Mouse (Mus musculus): ENCODE results near the gene Lsm10. TPM values are rescaled to one million over a fixed set of nuclear protein-coding genes. Genes with fewer than 3 reads are reported as not detected.
A peak's percentile ranks its signal among the peaks of the same experiment; 100 is the strongest.

Gene Lsm10
- polyA plus RNA-seq, 1 experiment from 2014 or later: 64.1 TPM

DNA sequence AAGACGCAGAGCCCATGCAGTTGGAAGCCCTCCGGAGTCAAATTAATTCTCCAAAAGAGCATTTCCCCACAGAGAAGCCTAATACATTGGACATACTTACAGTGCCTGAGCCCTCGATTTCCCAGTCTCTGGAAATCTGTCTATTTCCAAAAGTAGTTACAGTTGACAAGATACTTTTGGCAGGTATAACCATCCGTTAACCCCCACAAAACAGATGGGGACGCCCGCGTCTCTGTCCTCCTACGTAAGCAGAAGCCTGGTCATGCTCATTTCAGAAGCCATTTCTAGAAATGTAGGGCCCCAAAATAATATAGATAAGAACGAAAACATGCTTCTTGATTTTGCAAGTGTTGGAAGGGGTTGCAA is 37.4 kb upstream of the Lsm10 start:
- Histone ChIP-seq H3K27me3 (replicated peaks; ENCODE audit: insufficient read depth, low read length) (no peaks in the 10 kb centered on the region), H3K4me2 (replicated peaks; ENCODE audit: low read depth, low read length) (peak overlapping the region; percentile 77), H3K27ac (ENCODE audit: low read length) (no peak overlapping the region), H3K4me1 (ENCODE audit: insufficient read depth, low read depth, low read length) (0 out of 2 replicates have a peak, but pooled peaks cover 3% of the 10 kb centered on the region), H3K9ac (replicated peaks; ENCODE audit: low read depth) (peak overlapping the region; percentile 51; the same call in 1 of the 2 replicates), H3K36me3 (ENCODE audit: insufficient read depth, low read length) (peaks cover 5% of the 10 kb centered on the region; the same call in 1 of the 2 replicates), H3K9me3 (ENCODE audit: low read length) (no peaks in the 10 kb centered on the region), H3K4me3 (ENCODE audit: low read depth, low read length) (peak overlapping the region; percentile 46)
- 38% methylated on average over 9 of the region's 9 CpGs for WGBS
- no peak for DNase-seq (ENCODE audit: low spot score)
- ATAC-seq: no peak
- TF ChIP-seq CTCF (IDR thresholded peaks at IDR 0.05) (no peak), EP300 (IDR thresholded peaks at IDR 0.05) (no peak)

DNA sequence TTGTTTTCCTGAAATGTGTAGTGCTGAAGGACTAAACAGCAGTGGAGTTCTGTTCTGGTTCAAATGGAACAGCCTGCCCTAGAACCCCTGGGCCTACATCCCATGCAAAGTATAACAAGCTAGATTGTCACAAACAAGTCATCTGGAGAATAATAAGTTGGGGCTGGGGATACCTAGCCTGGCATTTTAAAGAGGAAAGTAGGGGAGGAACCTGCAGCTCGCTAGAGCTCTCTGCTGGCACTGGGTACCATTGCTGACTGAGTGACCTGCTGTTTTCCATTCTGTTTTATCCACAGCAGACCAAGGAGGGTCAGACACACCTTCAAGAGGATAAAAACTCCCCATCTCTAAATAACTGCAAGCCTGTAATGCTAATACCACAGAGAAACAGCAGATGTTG is 33.6 kb upstream of the Lsm10 start:
- WGBS: 46% methylated on average over 1 of the region's 1 CpGs
- Histone ChIP-seq H3K9ac (replicated peaks; ENCODE audit: low read depth) (no peak overlapping the region), H3K27me3 (replicated peaks; ENCODE audit: insufficient read depth, low read length) (no peaks in the 10 kb centered on the region), H3K36me3 (ENCODE audit: insufficient read depth, low read length) (no peaks in the 10 kb centered on the region), H3K4me3 (ENCODE audit: low read depth, low read length) (no peak overlapping the region), H3K9me3 (ENCODE audit: low read length) (no peaks in the 10 kb centered on the region), H3K27ac (ENCODE audit: low read length) (no peak overlapping the region), H3K4me2 (replicated peaks; ENCODE audit: low read depth, low read length) (no peak overlapping the region), H3K4me1 (ENCODE audit: insufficient read depth, low read depth, low read length) (0 out of 2 replicates have a peak, but pooled peaks cover 3% of the 10 kb centered on the region)
- DNase-seq (ENCODE audit: low spot score): no peak
- no peak for ATAC-seq
- TF ChIP-seq EP300 (IDR thresholded peaks at IDR 0.05): no peak
- TF ChIP-seq CTCF (IDR thresholded peaks at IDR 0.05): no peak

- 78% methylated on average over 7 of the region's 7 CpGs for WGBS
- DNase-seq (ENCODE audit: low spot score): no peak
- Histone ChIP-seq H3K4me1 (ENCODE audit: insufficient read depth, low read depth, low read length) (no peaks in the 10 kb centered on the region), H3K9ac (replicated peaks; ENCODE audit: low read depth) (no peak overlapping the region), H3K27ac (ENCODE audit: low read length) (no peak overlapping the region), H3K9me3 (ENCODE audit: low read length) (no peaks in the 10 kb centered on the region), H3K27me3 (replicated peaks; ENCODE audit: insufficient read depth, low read length) (no peaks in the 10 kb centered on the region), H3K4me2 (replicated peaks; ENCODE audit: low read depth, low read length) (no peak overlapping the region), H3K4me3 (ENCODE audit: low read depth, low read length) (no peak overlapping the region), H3K36me3 (ENCODE audit: insufficient read depth, low read length) (no peaks in the 10 kb centered on the region)
- TF ChIP-seq CTCF (IDR thresholded peaks at IDR 0.05) (no peak), EP300 (IDR thresholded peaks at IDR 0.05) (no peak)
- ATAC-seq: no peak
These were observed 31.2 kb upstream of the Lsm10 start for GRCm38 (mm10) chr4:126065241-126065640.

DNA sequence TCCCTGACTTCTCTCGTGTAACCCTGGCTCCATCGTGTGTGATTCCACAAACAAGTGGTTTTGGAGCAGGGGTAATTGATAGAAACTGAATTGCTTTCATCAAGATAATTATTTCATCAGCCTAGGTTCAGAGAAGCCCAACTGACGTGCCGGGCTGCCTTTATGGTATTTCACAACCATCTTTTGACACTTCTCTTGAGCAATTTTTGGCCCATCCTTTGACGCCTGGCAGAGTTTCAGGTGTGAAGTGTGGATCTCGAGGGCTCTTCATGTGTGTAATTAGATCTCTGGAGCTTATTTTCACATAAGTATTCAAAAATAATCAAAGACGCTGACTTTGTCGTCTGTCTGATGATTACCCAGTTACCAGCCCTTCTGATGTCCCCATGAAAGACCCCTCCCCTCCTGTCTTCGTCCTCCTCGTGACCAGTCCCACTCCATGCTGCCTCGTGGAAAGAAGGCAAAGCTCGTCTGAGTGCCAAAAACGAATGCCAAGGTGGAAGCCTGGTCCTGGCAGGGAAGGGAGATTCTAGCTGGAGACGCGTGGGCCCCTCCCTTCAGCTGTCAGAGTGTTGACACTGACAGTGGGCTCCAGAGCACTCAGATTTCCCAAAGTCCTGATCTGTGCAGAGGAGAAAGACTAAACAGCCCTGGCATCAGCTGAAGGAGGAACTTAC is 28.9 kb upstream of the Lsm10 start:
- H3K27ac ChIP-seq (ENCODE audit: low read length): no peak overlapping the region
- peak; percentile 70 for ATAC-seq
- TF ChIP-seq EP300 (IDR thresholded peaks at IDR 0.05) (peak; percentile 85), CTCF (IDR thresholded peaks at IDR 0.05) (no peak)
- H3K4me3 ChIP-seq (ENCODE audit: low read depth, low read length): no peak overlapping the region
- DNase-seq (ENCODE audit: low spot score): peak; percentile 65
- no peaks in the 10 kb centered on the region for H3K36me3 ChIP-seq (ENCODE audit: insufficient read depth, low read length)
- WGBS: 34% methylated on average over 15 of the region's 15 CpGs
- no peak overlapping the region for H3K4me2 ChIP-seq (replicated peaks; ENCODE audit: low read depth, low read length)
- H3K27me3 ChIP-seq (replicated peaks; ENCODE audit: insufficient read depth, low read length): no peaks in the 10 kb centered on the region
- no peak overlapping the region for H3K9ac ChIP-seq (replicated peaks; ENCODE audit: low read depth)
- H3K4me1 ChIP-seq (ENCODE audit: insufficient read depth, low read depth, low read length): no peaks in the 10 kb centered on the region
- no peaks in the 10 kb centered on the region for H3K9me3 ChIP-seq (ENCODE audit: low read length)

DNA sequence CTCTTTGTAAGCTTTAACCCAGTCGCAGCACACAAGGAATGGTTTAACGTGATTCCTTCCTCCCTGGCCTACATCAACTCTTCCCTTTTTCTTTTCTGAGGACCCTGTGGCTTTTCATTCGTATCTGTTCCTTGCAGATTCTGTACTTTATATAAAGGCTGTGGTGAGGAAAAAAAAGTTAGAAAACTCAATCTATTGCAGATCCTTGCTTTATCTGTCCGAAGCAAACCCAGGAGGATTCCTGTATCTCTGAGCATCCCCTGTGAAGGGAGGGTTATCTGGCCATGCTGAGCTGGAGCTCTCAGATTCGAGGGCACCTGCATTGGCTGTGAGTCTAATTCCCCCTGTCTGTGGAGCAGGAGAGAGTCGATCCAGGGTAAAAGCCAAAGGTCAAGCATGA is 27.6 kb upstream of the Lsm10 start:
- Histone ChIP-seq H3K27me3 (replicated peaks; ENCODE audit: insufficient read depth, low read length) (no peaks in the 10 kb centered on the region), H3K9ac (replicated peaks; ENCODE audit: low read depth) (no peak overlapping the region), H3K4me2 (replicated peaks; ENCODE audit: low read depth, low read length) (no peak overlapping the region), H3K36me3 (ENCODE audit: insufficient read depth, low read length) (no peaks in the 10 kb centered on the region), H3K4me3 (ENCODE audit: low read depth, low read length) (no peak overlapping the region), H3K9me3 (ENCODE audit: low read length) (no peaks in the 10 kb centered on the region), H3K4me1 (ENCODE audit: insufficient read depth, low read depth, low read length) (no peaks in the 10 kb centered on the region), H3K27ac (ENCODE audit: low read length) (no peak overlapping the region)
- 88% methylated on average over 6 of the region's 6 CpGs for WGBS
- ATAC-seq: no peak
- TF ChIP-seq EP300 (IDR thresholded peaks at IDR 0.05) (no peak), CTCF (IDR thresholded peaks at IDR 0.05) (no peak)
- DNase-seq (ENCODE audit: low spot score): no peak

GRCm38 (mm10) chr4:126077833-126078232 is 18.6 kb upstream of the Lsm10 start:
- Histone ChIP-seq H3K27me3 (replicated peaks; ENCODE audit: insufficient read depth, low read length) (no peaks in the 10 kb centered on the region), H3K4me3 (ENCODE audit: low read depth, low read length) (no peak overlapping the region), H3K9me3 (ENCODE audit: low read length) (no peaks in the 10 kb centered on the region), H3K4me1 (ENCODE audit: insufficient read depth, low read depth, low read length) (no peaks in the 10 kb centered on the region), H3K27ac (ENCODE audit: low read length) (no peak overlapping the region), H3K36me3 (ENCODE audit: insufficient read depth, low read length) (no peaks in the 10 kb centered on the region), H3K4me2 (replicated peaks; ENCODE audit: low read depth, low read length) (no peak overlapping the region), H3K9ac (replicated peaks; ENCODE audit: low read depth) (no peak overlapping the region)
- peak; percentile 64 for ATAC-seq
- peak; percentile 71 for DNase-seq (ENCODE audit: low spot score)
- WGBS: 64% methylated on average over 6 of the region's 6 CpGs
- TF ChIP-seq CTCF (IDR thresholded peaks at IDR 0.05): no peak
- TF ChIP-seq EP300 (IDR thresholded peaks at IDR 0.05): no peak

Data from lung, postnatal 0 days (tissue).